Mouse (Mus musculus) megakaryocyte, embryonic 14.5 days (primary cell): ENCODE data around the gene Gpr19.

Experiments used
- FLI1 ChIP-seq: IDR thresholded peaks from 2 replicates; pipeline ENCODE4 v1.6.1; 2012; ENCODE audit warnings: low read length, inconsistent platforms, mixed read lengths
- GATA1 ChIP-seq: IDR thresholded peaks from 3 replicates; pipeline ENCODE4 v1.6.1; 2012; ENCODE audit warnings: mixed read lengths, low read length, inconsistent platforms, borderline replicate concordance

- TF ChIP-seq GATA1 (no peak), FLI1 (no peak)
Measured at GRCm38 (mm10) chr6:134930383-134930782, 32.0 kb upstream of the Gpr19 start.
